Mouse (Mus musculus): Measurements from ENCODE around the gene Pdk1.
A peak's percentile ranks its signal among the peaks of the same experiment; 100 is the strongest.

DNA sequence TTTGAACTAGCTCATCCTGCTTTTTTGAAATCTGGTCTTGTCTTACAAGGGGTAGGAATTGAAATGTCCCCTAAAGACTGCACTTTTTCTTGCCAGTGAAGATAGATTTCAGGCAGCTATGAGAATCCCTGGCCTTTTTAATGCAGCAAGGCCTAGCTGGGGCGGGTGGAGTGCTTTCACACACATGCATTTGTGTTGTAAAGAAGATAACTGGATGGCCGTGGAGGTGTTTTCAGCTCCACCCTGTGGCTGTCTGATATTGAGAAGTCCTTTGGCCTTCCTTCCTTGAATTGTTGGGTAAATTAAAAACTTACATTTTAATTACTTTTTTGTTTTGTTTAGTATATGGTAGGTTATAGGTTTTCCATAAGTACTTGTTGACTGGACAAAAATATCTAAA lies 5.4 kb downstream of the Pdk1 start:
- no peak for TF ChIP-seq ELF1 (IDR thresholded peaks at IDR 0.05; ENCODE audit: low read depth, low read length)
- no peak for TF ChIP-seq HCFC1 (IDR thresholded peaks at IDR 0.05; ENCODE audit: low read depth, low read length)
- TF ChIP-seq RAD21 (IDR thresholded peaks at IDR 0.05; ENCODE audit: low read depth, low read length) = no peak; the same call in none of the 2 replicates
- TF ChIP-seq MAX (IDR thresholded peaks at IDR 0.05; ENCODE audit: low read length) = no peak
- TF ChIP-seq CTCF (IDR thresholded peaks at IDR 0.05 in 2 of 3, conservative IDR thresholded peaks at IDR 0.05 in 1 of 3; ENCODE audit: control insufficient read depth in 1 of 3, insufficient read depth in 1 of 3, low read depth in 2 of 3, low read length in 3 of 3, poor library complexity in 1 of 3, severe bottlenecking in 1 of 3) = peak in 1 of 3 experiments; percentile 28; a peak in 2 of 6 replicates
- TF ChIP-seq TAL1 (IDR thresholded peaks at IDR 0.05; ENCODE audit: low read length) = no peak
- no peak for TF ChIP-seq ZMIZ1 (IDR thresholded peaks at IDR 0.05; ENCODE audit: low read depth, low read length)
- TF ChIP-seq EP300 (IDR thresholded peaks at IDR 0.05; ENCODE audit: low read depth in 1 of 2, low read length in 2 of 2) = peak; percentile 22 to 37; a peak in 2 of 4 replicates
- TF ChIP-seq POLR2AphosphoS5 (IDR thresholded peaks at IDR 0.05; ENCODE audit: borderline replicate concordance, low read depth, low read length) = no peak
- TF ChIP-seq TBP (IDR thresholded peaks at IDR 0.05; ENCODE audit: low read depth, low read length) = no peak

Data from MEL (cell line).